Mouse (Mus musculus): ENCODE measurements around the gene Sptbn4. TPM values are rescaled to one million over a fixed set of nuclear protein-coding genes. Genes with fewer than 3 reads are reported as not detected.

Gene Sptbn4
- polyA plus RNA-seq, 1 experiment from 2014 or later = 0.30 TPM

DNA sequence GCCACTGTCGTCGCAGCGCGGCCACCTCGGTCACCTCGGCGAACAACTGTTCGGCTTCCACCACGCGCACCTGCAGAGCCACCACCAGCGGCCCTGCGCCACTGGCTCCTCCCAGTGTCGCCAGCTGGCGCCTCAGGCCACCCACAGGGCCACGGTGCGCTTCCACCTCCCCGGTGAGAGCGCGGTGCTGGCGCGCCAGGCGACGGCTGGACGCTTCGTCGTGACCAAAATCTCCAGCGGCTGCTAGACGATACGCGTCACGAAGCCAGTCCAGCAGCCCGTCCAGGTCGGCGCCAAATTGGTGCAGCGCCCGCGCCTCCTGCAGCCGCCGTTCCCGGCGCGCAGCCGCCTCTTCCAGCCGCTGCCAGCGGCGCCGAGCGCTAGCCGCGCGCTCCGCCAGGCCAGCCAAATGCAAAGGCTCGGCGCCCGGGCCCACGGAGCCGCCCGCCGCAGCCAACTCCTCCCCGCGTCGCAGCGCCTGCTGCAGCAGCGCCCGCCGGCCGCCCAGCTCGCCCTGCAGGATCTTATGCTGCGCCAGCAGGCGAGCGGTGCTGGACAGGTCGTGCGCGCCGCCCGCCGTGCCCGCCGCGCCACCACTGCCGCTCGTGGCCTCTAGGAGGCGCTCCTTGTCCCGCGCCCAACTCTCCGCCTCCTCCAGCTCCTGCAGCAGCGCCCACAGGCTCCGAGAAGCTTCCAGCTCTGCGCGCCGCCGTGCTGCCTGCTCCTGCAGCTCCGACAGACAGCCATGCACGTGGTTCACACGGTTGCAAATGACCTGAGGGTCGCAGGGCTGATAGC, 38.9 kb downstream of the Sptbn4 start:
- peak overlapping the region; percentile 60 for H3K4me3 ChIP-seq
- peaks cover 10% of the 10 kb centered on the region for H3K9me3 ChIP-seq (replicated peaks)
- H3K4me1 ChIP-seq = peaks cover 23% of the 10 kb centered on the region
- H3K36me3 ChIP-seq = no peaks in the 10 kb centered on the region
- peaks cover 76% of the 10 kb centered on the region for H3K27me3 ChIP-seq (ENCODE audit: low read depth, poor library complexity, severe bottlenecking)
- WGBS = under 1% methylated on average over 96 of the region's 96 CpGs
- DNase-seq (ENCODE audit: low spot score) = peak; percentile 84
- H3K27ac ChIP-seq (replicated peaks) = no peak overlapping the region

DNA sequence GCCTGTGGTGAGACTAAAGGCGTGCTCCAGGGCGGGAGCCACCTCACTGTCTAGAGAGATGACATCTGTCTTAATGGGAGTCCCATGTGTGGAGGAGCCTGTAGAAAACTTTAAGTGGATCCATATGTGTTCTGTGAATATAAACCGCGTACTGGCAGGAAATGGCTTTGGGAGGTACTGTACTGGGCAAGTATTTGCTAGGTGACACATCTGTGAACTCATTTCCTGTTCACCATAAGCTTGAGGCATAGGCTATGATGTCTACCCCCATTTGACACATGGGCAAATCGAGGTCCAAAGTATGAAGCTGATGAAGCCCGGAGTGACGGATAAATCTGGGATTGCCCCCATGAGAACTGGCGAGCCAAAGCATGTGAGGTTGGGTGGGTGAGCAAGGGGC, 39.7 kb downstream of the Sptbn4 start:
- no peak for DNase-seq (ENCODE audit: low spot score)
- Histone ChIP-seq H3K9me3 (replicated peaks) (peaks cover 16% of the 10 kb centered on the region), H3K27ac (replicated peaks) (no peak overlapping the region), H3K4me3 (peak overlapping the region; percentile 60), H3K27me3 (ENCODE audit: low read depth, poor library complexity, severe bottlenecking) (peaks cover 84% of the 10 kb centered on the region), H3K36me3 (no peaks in the 10 kb centered on the region), H3K4me1 (peaks cover 23% of the 10 kb centered on the region)
- WGBS = 60% methylated on average over 8 of the region's 8 CpGs

DNA sequence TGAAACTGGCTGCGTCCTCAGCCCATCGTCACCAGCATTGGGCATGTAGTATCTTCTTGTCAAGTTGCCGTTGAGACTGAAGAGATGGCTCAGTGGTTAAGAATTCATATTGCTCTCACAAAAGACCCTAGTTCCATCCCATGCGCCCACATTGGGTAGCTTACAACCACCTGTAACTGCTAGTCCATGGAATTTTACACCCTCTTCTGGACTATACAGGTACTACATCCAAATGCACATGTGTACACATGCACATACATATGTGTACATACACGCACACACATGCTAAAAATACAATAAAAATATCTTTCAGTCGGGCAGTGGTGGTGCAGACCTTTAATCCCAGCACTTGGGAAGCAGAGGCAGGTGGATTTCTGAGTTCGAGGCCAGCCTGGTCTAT, 41.0 kb downstream of the Sptbn4 start:
- no peak overlapping the region for H3K27ac ChIP-seq (replicated peaks)
- H3K27me3 ChIP-seq (ENCODE audit: low read depth, poor library complexity, severe bottlenecking) = peaks cover 97% of the 10 kb centered on the region
- 79% methylated on average over 7 of the region's 7 CpGs for WGBS
- H3K4me3 ChIP-seq = no peak overlapping the region
- H3K36me3 ChIP-seq = no peaks in the 10 kb centered on the region
- H3K4me1 ChIP-seq = peaks cover 26% of the 10 kb centered on the region
- peaks cover 16% of the 10 kb centered on the region for H3K9me3 ChIP-seq (replicated peaks)
- no peak for DNase-seq (ENCODE audit: low spot score)

DNA sequence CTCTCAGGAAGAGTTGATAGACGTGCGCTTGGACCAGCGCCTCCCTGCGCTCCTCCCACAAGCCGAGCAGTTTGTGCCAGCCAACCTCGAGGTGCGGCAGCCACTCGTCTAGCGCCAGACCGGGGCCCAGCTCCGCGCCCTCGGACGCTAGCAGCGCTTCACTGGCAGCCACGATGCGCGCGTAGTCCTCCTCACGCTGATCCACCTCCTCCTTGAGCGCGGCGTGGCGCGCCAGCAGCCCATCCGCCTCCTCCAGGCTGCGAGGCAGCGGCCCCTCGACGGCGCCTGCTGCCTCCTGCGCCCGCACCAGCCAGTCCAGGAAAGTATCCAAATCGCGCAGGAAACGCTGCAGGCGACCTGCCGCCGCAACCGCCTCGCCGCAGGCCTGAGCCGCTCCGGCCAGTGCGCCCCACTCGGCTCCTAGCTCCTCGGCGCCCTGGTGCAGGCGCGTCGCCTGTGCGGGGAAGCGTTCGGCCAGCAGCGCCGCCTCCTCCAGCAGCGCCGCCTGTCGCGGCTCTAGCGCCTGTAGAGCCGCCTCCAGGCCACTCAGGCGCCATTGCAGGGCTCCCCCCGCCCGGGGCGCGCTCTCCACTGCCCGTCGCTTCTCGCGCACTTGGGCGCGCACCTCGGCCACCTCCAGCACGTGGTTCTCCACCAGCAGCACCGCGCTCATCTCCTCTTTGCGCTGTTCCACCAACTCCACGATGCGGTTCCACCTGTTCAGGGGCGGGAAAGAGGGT, 43.1 kb downstream of the Sptbn4 start:
- Histone ChIP-seq H3K36me3 (no peaks in the 10 kb centered on the region), H3K9me3 (replicated peaks) (peaks cover 16% of the 10 kb centered on the region), H3K27ac (replicated peaks) (no peak overlapping the region), H3K27me3 (ENCODE audit: low read depth, poor library complexity, severe bottlenecking) (peaks cover 97% of the 10 kb centered on the region), H3K4me3 (peak overlapping the region; percentile 35), H3K4me1 (peaks cover 27% of the 10 kb centered on the region)
- peak; percentile 27 for DNase-seq (ENCODE audit: low spot score)
- 7% methylated on average over 81 of the region's 81 CpGs for WGBS

DNA sequence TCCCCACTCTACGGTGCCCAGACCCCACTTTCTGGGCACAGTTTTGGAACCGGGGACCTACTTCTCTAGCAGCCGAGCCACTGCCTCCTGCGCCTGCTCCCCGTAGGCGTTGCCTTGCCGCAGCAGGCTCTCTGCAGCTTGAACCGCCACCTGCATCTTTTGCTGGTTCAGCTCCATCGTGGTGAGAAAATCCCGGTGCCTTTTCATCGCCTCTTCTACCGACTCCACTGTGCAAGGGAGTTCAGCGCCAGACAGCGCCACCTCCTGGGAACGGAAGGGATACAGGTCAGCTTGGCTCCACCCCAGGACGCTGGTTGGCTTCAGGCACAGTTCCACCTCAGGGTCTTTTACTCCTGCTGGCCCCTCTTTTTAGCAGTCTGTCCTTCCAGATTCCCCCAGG, 44.8 kb downstream of the Sptbn4 start:
- no peaks in the 10 kb centered on the region for H3K36me3 ChIP-seq
- 10% methylated on average over 16 of the region's 16 CpGs for WGBS

DNA sequence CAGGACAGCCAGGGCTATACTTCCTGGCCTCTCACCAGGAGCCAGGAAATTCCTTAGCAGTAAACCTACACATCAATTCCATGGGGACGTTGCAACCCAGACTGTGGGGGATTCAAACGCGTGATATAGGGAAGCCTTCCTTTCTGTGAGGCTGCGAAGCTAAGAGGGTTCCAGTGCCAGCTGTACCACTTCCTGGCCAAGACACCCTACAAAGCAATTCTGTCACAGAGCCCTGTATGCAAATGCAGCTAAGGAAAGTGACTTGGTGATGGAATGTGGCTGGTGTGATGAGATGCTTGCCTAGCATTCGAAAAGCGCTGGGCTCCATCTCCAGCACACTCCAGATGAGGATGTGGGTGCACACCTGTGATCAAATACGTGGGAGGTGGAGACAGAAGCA, 46.9 kb downstream of the Sptbn4 start:
- Histone ChIP-seq H3K4me3 (no peak overlapping the region), H3K27me3 (ENCODE audit: low read depth, poor library complexity, severe bottlenecking) (peaks cover 92% of the 10 kb centered on the region), H3K36me3 (no peaks in the 10 kb centered on the region), H3K9me3 (replicated peaks) (peaks cover 7% of the 10 kb centered on the region), H3K4me1 (peaks cover 33% of the 10 kb centered on the region), H3K27ac (replicated peaks) (no peak overlapping the region)
- DNase-seq (ENCODE audit: low spot score) = no peak
- WGBS = 81% methylated on average over 7 of the region's 7 CpGs

More for the DNA sequence above, 44.8 kb downstream of the Sptbn4 start:
- no peak overlapping the region for H3K4me3 ChIP-seq
- no peak overlapping the region for H3K27ac ChIP-seq (replicated peaks)
- peaks cover 16% of the 10 kb centered on the region for H3K9me3 ChIP-seq (replicated peaks)
- peak; percentile 66 for DNase-seq (ENCODE audit: low spot score)
- H3K27me3 ChIP-seq (ENCODE audit: low read depth, poor library complexity, severe bottlenecking) = peaks cover 92% of the 10 kb centered on the region
- peaks cover 13% of the 10 kb centered on the region for H3K4me1 ChIP-seq

DNA sequence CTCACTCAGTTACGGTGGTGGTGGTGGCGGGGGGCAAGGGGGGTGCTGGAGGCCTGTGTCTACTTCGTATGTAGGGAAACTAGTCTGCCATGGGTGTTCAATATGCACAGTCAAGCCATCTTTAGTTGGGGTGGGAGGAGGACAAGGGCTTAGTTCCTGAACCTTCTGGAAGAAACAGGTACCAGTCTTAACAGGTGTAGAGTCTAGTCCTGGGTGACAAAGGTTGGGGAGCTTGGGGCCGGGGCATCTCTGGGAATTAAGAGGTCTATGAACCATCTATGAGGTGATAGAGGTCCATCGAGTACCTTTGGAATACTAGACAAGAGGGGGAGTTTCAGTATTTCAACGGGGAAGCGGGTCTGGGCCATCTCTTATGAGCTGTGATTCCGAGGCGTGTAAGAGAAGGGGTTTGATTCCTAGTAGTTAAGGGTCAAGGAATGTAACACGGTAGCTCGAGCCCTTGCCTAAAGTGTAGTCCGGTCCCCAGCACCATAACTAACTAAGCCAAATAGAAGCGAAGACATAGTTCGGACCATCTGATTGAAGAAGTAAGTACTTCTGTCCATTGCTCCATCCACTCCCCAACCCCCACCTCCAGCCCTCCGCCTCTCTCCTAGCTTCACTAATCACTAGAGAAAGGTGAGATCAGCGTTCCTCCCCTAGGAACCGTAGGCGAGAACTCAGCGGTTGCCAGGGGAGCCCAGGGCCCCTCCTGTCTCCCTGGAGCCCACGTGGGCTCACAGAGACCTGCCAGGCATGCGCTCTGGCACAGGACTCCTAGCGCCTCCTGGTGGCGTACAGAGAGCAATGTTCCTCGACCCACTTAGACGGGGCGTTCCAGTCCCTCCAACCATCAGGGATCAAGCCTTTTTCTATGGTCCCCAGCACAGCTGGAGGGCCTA, 50.2 kb downstream of the Sptbn4 start:
- Histone ChIP-seq H3K27me3 (ENCODE audit: low read depth, poor library complexity, severe bottlenecking) (peaks cover 92% of the 10 kb centered on the region), H3K9me3 (replicated peaks) (no peaks in the 10 kb centered on the region), H3K27ac (replicated peaks) (no peak overlapping the region), H3K4me3 (peak overlapping the region; percentile 61; the same call in 1 of the 2 replicates), H3K4me1 (peaks cover 26% of the 10 kb centered on the region), H3K36me3 (no peaks in the 10 kb centered on the region)
- peak; percentile 65 for DNase-seq (ENCODE audit: low spot score)
- WGBS = 18% methylated on average over 26 of the region's 26 CpGs

DNA sequence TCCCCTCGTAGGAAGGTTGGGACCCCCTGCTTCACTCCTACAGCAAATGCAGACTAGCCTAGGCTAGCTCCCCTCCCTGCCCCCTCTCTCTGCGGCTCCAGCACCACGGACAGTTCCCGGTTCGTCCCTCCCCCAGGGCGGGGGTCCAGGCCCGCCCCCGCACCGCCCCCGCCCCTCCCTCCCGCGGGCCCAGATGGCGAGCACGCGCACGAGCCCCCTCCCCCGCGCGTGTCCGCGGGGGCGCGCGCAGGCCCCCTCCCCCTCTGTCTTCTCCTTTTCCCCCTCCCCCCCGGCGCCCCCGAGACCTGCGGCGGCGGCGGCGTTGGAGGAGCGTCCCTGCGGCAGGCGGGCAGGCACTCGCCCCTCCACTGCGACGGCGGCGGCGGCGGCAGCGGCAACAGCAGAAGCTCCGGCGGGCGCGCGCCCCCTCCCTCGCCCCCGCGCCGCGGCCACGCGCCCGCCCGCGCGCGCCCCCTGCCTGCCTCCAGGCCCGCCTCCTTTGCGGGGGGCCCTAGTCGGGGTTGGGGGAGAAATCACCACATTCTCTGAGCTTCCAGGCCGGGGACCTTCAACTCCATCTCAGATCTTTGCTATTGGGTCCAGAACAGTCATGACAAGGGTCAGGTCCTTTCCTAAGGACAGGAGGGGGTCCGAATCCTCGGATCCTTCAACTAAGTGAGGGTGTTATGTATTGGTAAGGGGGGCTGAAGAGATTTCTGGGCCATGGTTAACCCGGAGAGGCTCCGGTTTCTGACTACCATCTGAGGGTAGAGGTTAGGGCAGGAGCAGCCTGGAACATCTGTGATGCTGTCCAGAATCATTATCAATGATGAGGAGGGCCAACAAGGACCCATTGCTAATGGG, 51.1 kb downstream of the Sptbn4 start:
- Histone ChIP-seq H3K4me3 (peak overlapping the region; percentile 61), H3K36me3 (no peaks in the 10 kb centered on the region), H3K9me3 (replicated peaks) (no peaks in the 10 kb centered on the region), H3K27ac (replicated peaks) (peak overlapping the region; percentile 61; the same call in 1 of the 2 replicates), H3K27me3 (ENCODE audit: low read depth, poor library complexity, severe bottlenecking) (peaks cover 92% of the 10 kb centered on the region), H3K4me1 (peaks cover 22% of the 10 kb centered on the region)
- WGBS = 2% methylated on average over 56 of the region's 68 CpGs
- peak; percentile 58 for DNase-seq (ENCODE audit: low spot score)

DNA sequence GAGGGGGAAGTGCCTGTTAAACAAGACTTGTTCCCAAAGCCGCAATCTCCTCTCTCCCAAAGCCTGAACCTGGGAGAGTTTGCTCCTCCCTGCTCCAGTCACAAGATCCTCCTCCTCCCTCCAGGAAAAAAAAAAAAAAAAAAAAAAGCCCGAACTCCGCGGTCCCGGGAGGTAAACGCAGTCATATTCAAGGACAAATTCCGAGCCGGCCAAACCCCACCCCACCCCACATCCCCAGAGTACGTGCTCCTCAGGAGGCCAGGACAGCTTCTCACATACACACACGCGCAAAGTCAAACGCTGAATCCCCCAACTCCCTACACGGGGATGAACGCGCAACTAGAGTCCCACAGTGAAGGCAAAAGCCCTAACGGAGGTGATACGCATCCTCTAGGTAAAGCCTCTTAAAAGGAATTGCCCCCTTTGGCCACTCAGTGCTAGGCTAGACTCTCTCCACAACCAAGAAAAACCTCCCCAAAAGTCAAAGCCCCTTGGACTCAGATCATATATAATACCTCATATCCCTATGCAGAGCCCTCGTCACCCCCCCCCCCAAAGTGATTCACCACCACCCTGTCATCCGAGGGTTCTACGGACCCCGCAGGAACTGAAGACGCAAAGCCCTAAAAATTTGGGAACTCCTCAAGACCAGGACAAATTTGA, 51.8 kb downstream of the Sptbn4 start:
- H3K36me3 ChIP-seq = no peaks in the 10 kb centered on the region
- H3K4me1 ChIP-seq = peaks cover 22% of the 10 kb centered on the region
- WGBS = under 1% methylated on average over 22 of the region's 22 CpGs
- no peak overlapping the region; the same call in 1 of the 2 replicates for H3K27ac ChIP-seq (replicated peaks)
- DNase-seq (ENCODE audit: low spot score) = no peak
- no peaks in the 10 kb centered on the region for H3K9me3 ChIP-seq (replicated peaks)
- H3K27me3 ChIP-seq (ENCODE audit: low read depth, poor library complexity, severe bottlenecking) = peaks cover 92% of the 10 kb centered on the region
- H3K4me3 ChIP-seq = peak overlapping the region; percentile 61

DNA sequence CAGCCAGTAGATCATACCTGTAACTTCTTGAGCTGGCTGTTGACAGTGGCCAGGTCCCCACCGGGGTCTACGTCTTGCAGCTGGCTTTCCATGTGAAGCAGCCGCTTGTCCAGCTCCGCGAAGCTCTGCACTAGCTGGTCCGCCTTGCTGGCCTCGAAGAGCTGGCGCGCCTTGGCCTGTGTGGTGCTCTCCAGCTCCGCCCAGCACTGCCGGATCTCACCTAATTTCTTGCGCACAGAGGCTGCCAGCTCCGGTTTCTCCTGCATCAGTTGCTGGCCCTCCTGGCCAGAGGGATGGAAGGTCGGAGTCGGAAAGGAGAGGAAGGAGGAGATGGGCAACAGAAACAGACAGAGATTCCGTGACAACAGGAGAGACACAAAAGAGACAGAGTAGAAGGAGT, 56.1 kb downstream of the Sptbn4 start:
- no peaks in the 10 kb centered on the region for H3K36me3 ChIP-seq
- H3K27ac ChIP-seq (replicated peaks) = no peak overlapping the region
- H3K4me1 ChIP-seq = peaks cover 10% of the 10 kb centered on the region
- WGBS = 48% methylated on average over 16 of the region's 16 CpGs
- no peak for DNase-seq (ENCODE audit: low spot score)
- peaks cover 63% of the 10 kb centered on the region for H3K27me3 ChIP-seq (ENCODE audit: low read depth, poor library complexity, severe bottlenecking)
- no peaks in the 10 kb centered on the region for H3K9me3 ChIP-seq (replicated peaks)
- no peak overlapping the region for H3K4me3 ChIP-seq

DNA sequence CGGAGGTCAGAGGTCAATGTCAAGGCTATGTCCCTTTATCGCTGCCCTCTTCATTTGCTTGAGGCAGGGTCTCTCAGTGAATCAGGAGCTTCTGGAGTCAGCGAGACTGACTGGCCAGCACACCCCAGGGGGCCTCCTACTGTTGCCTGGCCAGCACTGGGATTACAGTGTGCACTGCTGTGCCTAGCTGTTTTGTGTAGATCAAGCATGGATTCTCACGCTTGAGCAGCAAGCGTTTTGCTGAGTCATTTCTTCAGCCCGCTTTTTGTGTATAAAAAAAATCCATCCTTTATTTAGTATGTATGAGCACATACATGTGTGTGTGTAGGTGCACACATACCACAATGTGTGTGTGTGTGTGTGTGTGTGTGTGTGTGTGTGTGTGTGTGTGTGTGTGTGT, 58.3 kb downstream of the Sptbn4 start:
- Histone ChIP-seq H3K4me1 (peaks cover 4% of the 10 kb centered on the region; the same call in 1 of the 2 replicates), H3K27me3 (ENCODE audit: low read depth, poor library complexity, severe bottlenecking) (peaks cover 45% of the 10 kb centered on the region), H3K27ac (replicated peaks) (no peak overlapping the region), H3K36me3 (no peaks in the 10 kb centered on the region), H3K4me3 (no peak overlapping the region), H3K9me3 (replicated peaks) (no peaks in the 10 kb centered on the region)
- DNase-seq (ENCODE audit: low spot score) = no peak
- WGBS = 69% methylated on average over 6 of the region's 6 CpGs

All from midbrain, embryonic 10.5 days (tissue).